Mouse (Mus musculus): ENCODE measurements around the gene Gm3594.
"Not testable (repeated sequence)": the region's sequence is repeated elsewhere in the genome, so short reads cannot be mapped to it uniquely, and the experiment has no call there.

GRCm38 (mm10) chr14:6426353-6426752, 18.1 kb downstream of the Gm3594 start:
- not testable (repeated sequence) for TF ChIP-seq CTCF, EP300 (IDR thresholded peaks at IDR 0.05; ENCODE audit: low read depth)
